Mouse (Mus musculus) Patski (cell line): ENCODE measurements around the gene Vmn1r204. TPM values are rescaled to one million over a fixed set of nuclear protein-coding genes. Genes with fewer than 3 reads are reported as not detected.
"Not testable (repeated sequence)": the region's sequence is repeated elsewhere in the genome, so short reads cannot be mapped to it uniquely, and the experiment has no call there.

ENCODE experiments used
- ATAC-seq: fragments of 100-300 bp; one replicate; pipeline ENCODE4 v1.8.0; 2021
- CTCF ChIA-PET: fragments of 350-600 bp; sonication (Branson Sonifier 250); formaldehyde crosslinking; loops from one replicate; lab custom pipeline; 2022; ENCODE audit warnings: inconsistent platforms; lab: Charles Lee
- POLR2A ChIA-PET: fragments of 350-600 bp; sonication (Branson Sonifier 250); formaldehyde crosslinking; loops from one replicate; lab custom pipeline; 2022; ENCODE audit warnings: antibody characterized with exemption, inconsistent platforms; lab: Charles Lee
- DNase-seq: peaks from one replicate; pipeline ENCODE4 v3.0.0-alpha.2; 2011; ENCODE audit warnings: low read depth, low spot score
- H3K27me3 ChIP-seq: fragments of 371-371 bp; one replicate; pipeline ENCODE4 v1.5.1; 2021
- CTCF ChIP-seq: fragments of 100-300 bp; IDR thresholded peaks from one replicate; pipeline ENCODE4 v1.5.1; 2021
- in situ Hi-C: fragments of 300-500 bp; cut with MboI; formaldehyde crosslinking; loops from 3 replicates; pipeline ENCODE4 v1.11.1; 2018; ENCODE audit warnings: low pct_unique_long_range_greater_than_20kb, mixed read lengths
- polyA plus RNA-seq: library from polyadenylated mRNA; unstranded; gene quantifications from one replicate; pipeline ENCODE4 v1.2.3, GENCODE M21; 2021

Vmn1r204 gene
- not detected for polyA plus RNA-seq

- in situ Hi-C loops = loop anchor here (10.0 kb wide), 1 partner anchor 328 kb away; the partner anchor contains the start of gene Vmn1r193
Measured at GRCm38 (mm10) chr13:22552898-22553297, at the start of gene Vmn1r204. Gene Vmn1r204 (plus strand): TSS chr13:22553198.

GRCm38 (mm10) chr13:22505281-22505680, 47.7 kb upstream of the Vmn1r204 start, which contains the start of gene Vmn1r202:
Gene Vmn1r202 (minus strand): TSS chr13:22505381.
- in situ Hi-C loops = no loop called here

More at GRCm38 (mm10) chr13:22552898-22553297, at the start of gene Vmn1r204:
- POLR2A ChIA-PET, CTCF ChIA-PET, H3K27me3 ChIP-seq, ATAC-seq, DNase-seq: not testable (repeated sequence)

GRCm38 (mm10) chr13:22517814-22518213, 35.2 kb upstream of the Vmn1r204 start, which contains the start of gene Vmn1r203:
Gene Vmn1r203 (plus strand): TSS chr13:22518114.
- no peak for ATAC-seq
- in situ Hi-C loops = no loop called here

More at GRCm38 (mm10) chr13:22505281-22505680, 47.7 kb upstream of the Vmn1r204 start, which contains the start of gene Vmn1r202:
- CTCF ChIA-PET = no interaction called here
- no peak for TF ChIP-seq CTCF
- POLR2A ChIA-PET = no interaction called here
- DNase-seq = no peak
- H3K27me3 ChIP-seq = no peaks in the 10 kb centered on the region
- no peak for ATAC-seq

GRCm38 (mm10) chr13:22574911-22575310, 21.9 kb downstream of the Vmn1r204 start:
- POLR2A ChIA-PET, CTCF ChIA-PET, DNase-seq, in situ Hi-C loops, ATAC-seq, H3K27me3 ChIP-seq: not testable (repeated sequence)

More at GRCm38 (mm10) chr13:22517814-22518213, 35.2 kb upstream of the Vmn1r204 start, which contains the start of gene Vmn1r203:
- CTCF ChIA-PET = interaction anchor here (1.6 kb wide), 1 partner anchor 8 kb away, joined by 4 read pairs; no protein-coding TSS in a partner anchor
- POLR2A ChIA-PET = no interaction called here
- DNase-seq = no peak
- no peak for TF ChIP-seq CTCF
- H3K27me3 ChIP-seq = no peaks in the 10 kb centered on the region

- CTCF ChIA-PET, H3K27me3 ChIP-seq, ATAC-seq, in situ Hi-C loops, DNase-seq, POLR2A ChIA-PET: not testable (repeated sequence)
Measured at GRCm38 (mm10) chr13:22583336-22583735, 30.3 kb downstream of the Vmn1r204 start.

GRCm38 (mm10) chr13:22592900-22593299, 39.9 kb downstream of the Vmn1r204 start, which contains the start of gene Vmn1r205:
Gene Vmn1r205 (minus strand): TSS chr13:22593000.
- in situ Hi-C loops = no loop called here
- DNase-seq (no peak), ATAC-seq (no peak)
- ChIA-PET POLR2A (no interaction called here), CTCF (no interaction called here)
- H3K27me3 ChIP-seq = no peaks in the 10 kb centered on the region
- no peak for TF ChIP-seq CTCF

Other genes with a start within 250 kb of the Vmn1r204 start
- gene Vmn1r197, start 228.6 kb upstream of the Vmn1r204 start, polyA plus RNA-seq = not detected
- gene Vmn1r198, start 202.8 kb upstream of the Vmn1r204 start, polyA plus RNA-seq = not detected
- not detected for gene Vmn1r199, start 173.4 kb upstream of the Vmn1r204 start, polyA plus RNA-seq
- gene Vmn1r200, start 162.8 kb upstream of the Vmn1r204 start, polyA plus RNA-seq = not detected
- not detected for gene Vmn1r201, start 81.3 kb upstream of the Vmn1r204 start, polyA plus RNA-seq
- not detected for gene Vmn1r202, start 47.8 kb upstream of the Vmn1r204 start, polyA plus RNA-seq
- gene Vmn1r203, start 35.1 kb upstream of the Vmn1r204 start, polyA plus RNA-seq = 0.10 TPM
- not detected for gene Vmn1r205, start 39.8 kb downstream of the Vmn1r204 start, polyA plus RNA-seq
- gene Vmn1r206, start 71.1 kb downstream of the Vmn1r204 start, polyA plus RNA-seq = not detected
- gene Vmn1r207-ps, start 176.4 kb downstream of the Vmn1r204 start, polyA plus RNA-seq = not detected
- gene Vmn1r208, start 224.2 kb downstream of the Vmn1r204 start, polyA plus RNA-seq = not detected